Mouse (Mus musculus) erythroblast, embryonic 14.5 days (primary cell): Measurements from ENCODE around the gene Spata16.

Source experiments
- GATA1 ChIP-seq: IDR thresholded peaks from 2 replicates; pipeline ENCODE4 v1.6.1; 2012; ENCODE audit warnings: low read length, inconsistent platforms, mixed read lengths
- TAL1 ChIP-seq: IDR thresholded peaks from 3 replicates; pipeline ENCODE4 v1.6.1; 2012; ENCODE audit warnings: low read length, inconsistent platforms, mixed read lengths

GRCm38 (mm10) chr3:26916607-26917006 lies 279.2 kb downstream of the Spata16 start:
- no peak for TF ChIP-seq GATA1
- no peak for TF ChIP-seq TAL1
